Mouse (Mus musculus) hindbrain, embryonic 10.5 days (tissue): ENCODE results near the gene Prickle4. TPM values are rescaled to one million over a fixed set of nuclear protein-coding genes. Genes with fewer than 3 reads are reported as not detected.

ENCODE experiments used
- DNase-seq: peaks from one replicate; pipeline ENCODE4 v3.0.0-alpha.2; 2017; ENCODE audit warnings: low spot score
- H3K27ac ChIP-seq: fragments of 300-500 bp; sonication (generic); 2 replicates; pipeline ENCODE4 v1.5.1; 2016; ENCODE audit warnings: mild to moderate bottlenecking, moderate library complexity
- H3K27me3 ChIP-seq: fragments of 300-500 bp; sonication (generic); 2 replicates; pipeline ENCODE4 v1.6.1; 2016; ENCODE audit warnings: mild to moderate bottlenecking; ENCODE audit not compliant: poor library complexity, insufficient read depth, severe bottlenecking
- H3K36me3 ChIP-seq: fragments of 300-500 bp; sonication (generic); 2 replicates; pipeline ENCODE4 v1.6.1; 2016; ENCODE audit warnings: mild to moderate bottlenecking, moderate library complexity
- H3K4me1 ChIP-seq: fragments of 300-500 bp; sonication (generic); replicated peaks from 2 replicates; pipeline ENCODE4 v1.6.1; 2016; ENCODE audit warnings: mild to moderate bottlenecking
- H3K4me3 ChIP-seq: fragments of 300-500 bp; sonication (generic); 2 replicates; pipeline ENCODE4 v1.5.1; 2016; ENCODE audit warnings: mild to moderate bottlenecking, moderate library complexity
- H3K9me3 ChIP-seq: fragments of 300-500 bp; sonication (generic); 2 replicates; pipeline ENCODE4 v1.6.1; 2016; ENCODE audit warnings: mild to moderate bottlenecking, moderate library complexity
- WGBS: fragments of 180-500 bp; shearing (Covaris S2); methylation state at CpG from one replicate; pipeline ENCODE4 v1.1.7; 2016; 5-methylcytosine and 5-hydroxymethylcytosine counted together
- polyA plus RNA-seq: library from polyadenylated mRNA; unstranded; fragments of >200 nt; fragmentation: Nextera tagmentation; extraction: Ambion mirVana; gene quantifications from 2 replicates; pipeline ENCODE4 v1.2.1, GENCODE M21; 2016

Prickle4 gene
- polyA plus RNA-seq, 1 experiment from 2014 or later = 0.34 TPM

- WGBS = 76% methylated on average over 11 of the region's 11 CpGs
- H3K36me3 ChIP-seq = no peaks in the 10 kb centered on the region
These were observed 32.0 kb upstream of the Prickle4 start, which contains the start of gene Pgc for GRCm38 (mm10) chr17:47726566-47726965. TSS of gene Pgc (plus strand) at chr17:47726842.

GRCm38 (mm10) chr17:47721183-47721582, 26.6 kb upstream of the Prickle4 start:
- 88% methylated on average over 4 of the region's 4 CpGs for WGBS

More at GRCm38 (mm10) chr17:47726566-47726965, 32.0 kb upstream of the Prickle4 start, which contains the start of gene Pgc:
- H3K9me3 ChIP-seq = no peaks in the 10 kb centered on the region
- H3K4me1 ChIP-seq = peaks cover 18% of the 10 kb centered on the region
- 0 out of 2 replicates have a peak, but pooled peaks cover 10% of the 10 kb centered on the region for H3K27me3 ChIP-seq
- DNase-seq = no peak
- H3K27ac ChIP-seq = no peak within 1 kb of the TSS
- no peak within 1 kb of the TSS for H3K4me3 ChIP-seq

GRCm38 (mm10) chr17:47715037-47715436, 20.5 kb upstream of the Prickle4 start:
- H3K4me3 ChIP-seq = no peak overlapping the region
- no peaks in the 10 kb centered on the region; the same call in 1 of the 2 replicates for H3K27me3 ChIP-seq
- WGBS = 73% methylated on average over 3 of the region's 3 CpGs
- H3K9me3 ChIP-seq = no peaks in the 10 kb centered on the region
- H3K4me1 ChIP-seq = peaks cover 16% of the 10 kb centered on the region
- DNase-seq = no peak
- H3K27ac ChIP-seq = no peak overlapping the region
- H3K36me3 ChIP-seq = no peaks in the 10 kb centered on the region

More at GRCm38 (mm10) chr17:47721183-47721582, 26.6 kb upstream of the Prickle4 start:
- DNase-seq = no peak
- Histone ChIP-seq H3K27me3 (no peaks in the 10 kb centered on the region), H3K4me1 (no peaks in the 10 kb centered on the region), H3K36me3 (no peaks in the 10 kb centered on the region), H3K27ac (no peak overlapping the region), H3K9me3 (no peaks in the 10 kb centered on the region), H3K4me3 (no peak overlapping the region)

DNA sequence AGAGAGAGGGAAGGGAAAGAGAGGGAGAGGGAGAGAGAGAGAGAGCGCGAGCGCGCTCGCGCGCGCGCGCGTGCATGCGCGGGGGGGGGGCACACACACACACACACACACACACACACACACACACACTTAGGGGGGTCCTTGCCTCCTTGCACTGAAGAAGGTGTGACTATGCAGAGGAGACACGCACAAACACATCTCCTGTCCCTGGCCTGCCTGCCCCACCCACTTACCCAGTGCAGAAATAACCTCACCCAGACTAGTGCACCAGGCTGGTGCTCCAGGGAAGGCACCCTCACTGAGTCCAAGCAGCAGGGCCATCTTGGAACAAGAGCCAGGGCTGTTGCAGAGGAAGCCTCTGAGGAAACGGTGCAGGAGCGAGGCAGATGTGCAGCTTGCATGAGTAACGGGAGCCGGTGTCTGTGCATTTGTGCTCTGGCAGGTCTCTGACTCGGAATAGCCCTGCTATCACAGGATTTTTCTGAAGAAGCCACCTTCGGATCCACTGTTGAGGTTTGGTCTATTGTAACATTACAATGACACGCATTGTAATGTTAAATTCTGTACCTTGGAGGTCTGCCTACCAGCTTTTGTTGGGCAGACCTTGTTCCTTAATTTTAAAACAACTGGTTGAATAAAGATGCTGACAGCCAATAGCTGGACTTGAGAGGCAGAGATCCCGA, 18.5 kb upstream of the Prickle4 start:
- Histone ChIP-seq H3K27ac (no peak overlapping the region), H3K4me1 (peaks cover 16% of the 10 kb centered on the region), H3K27me3 (no peaks in the 10 kb centered on the region; the same call in 1 of the 2 replicates), H3K4me3 (no peak overlapping the region), H3K36me3 (no peaks in the 10 kb centered on the region), H3K9me3 (no peaks in the 10 kb centered on the region)
- WGBS = 40% methylated on average over 22 of the region's 22 CpGs
- DNase-seq = no peak

GRCm38 (mm10) chr17:47711883-47712282, 17.3 kb upstream of the Prickle4 start:
- H3K27me3 ChIP-seq = no peaks in the 10 kb centered on the region; the same call in 1 of the 2 replicates
- peaks cover 16% of the 10 kb centered on the region for H3K4me1 ChIP-seq
- no peaks in the 10 kb centered on the region for H3K9me3 ChIP-seq
- H3K4me3 ChIP-seq = no peak overlapping the region
- 68% methylated on average over 6 of the region's 6 CpGs for WGBS
- no peaks in the 10 kb centered on the region for H3K36me3 ChIP-seq
- no peak for DNase-seq
- H3K27ac ChIP-seq = no peak overlapping the region

DNA sequence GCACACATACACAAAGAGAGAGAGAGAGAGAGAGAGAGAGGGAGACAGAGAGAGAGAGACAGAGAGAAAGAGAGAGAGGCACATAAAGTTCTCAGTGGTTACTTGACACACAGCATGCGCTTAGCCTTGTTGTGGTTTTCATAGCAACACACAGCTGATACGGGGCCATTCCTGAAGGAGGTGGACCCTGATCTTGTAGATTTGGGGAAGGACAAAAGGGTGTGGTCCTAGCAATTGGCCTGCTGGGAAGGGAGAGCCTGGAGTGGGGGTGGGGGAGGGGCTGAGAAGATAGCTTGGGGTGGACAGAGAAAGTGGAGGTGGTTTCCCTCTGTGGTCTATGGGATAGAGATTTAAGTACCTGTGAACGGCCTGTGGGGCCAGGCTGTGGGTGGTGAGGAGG, 15.5 kb upstream of the Prickle4 start:
- no peaks in the 10 kb centered on the region for H3K36me3 ChIP-seq
- no peak overlapping the region for H3K27ac ChIP-seq
- H3K27me3 ChIP-seq = peaks cover 2% of the 10 kb centered on the region
- H3K4me3 ChIP-seq = no peak overlapping the region
- peaks cover 16% of the 10 kb centered on the region for H3K4me1 ChIP-seq
- no peak for DNase-seq
- no peaks in the 10 kb centered on the region for H3K9me3 ChIP-seq
- WGBS = 76% methylated on average over 3 of the region's 3 CpGs

DNA sequence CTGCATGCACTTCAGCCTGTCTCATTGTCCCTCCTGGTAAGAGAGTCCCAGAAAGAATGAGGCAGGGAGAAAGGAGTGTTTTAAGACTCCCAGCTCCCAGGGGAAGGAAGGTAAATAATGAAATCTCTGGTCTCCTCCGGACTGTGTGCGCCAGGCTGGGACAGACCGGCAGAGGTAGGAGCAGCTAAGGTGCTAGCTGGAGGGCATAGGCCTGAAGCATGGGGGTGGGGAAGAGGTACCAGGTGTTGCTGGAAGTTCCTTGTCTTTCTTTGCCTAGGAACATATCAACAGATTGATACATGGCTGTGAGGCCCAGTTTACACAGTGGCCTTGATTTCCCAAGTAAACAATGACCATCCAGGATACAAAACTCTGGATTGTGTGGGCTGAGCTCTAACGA, 14.4 kb upstream of the Prickle4 start:
- 84% methylated on average over 4 of the region's 4 CpGs for WGBS
- DNase-seq = no peak
- H3K36me3 ChIP-seq = no peaks in the 10 kb centered on the region; the same call in 1 of the 2 replicates
- no peak overlapping the region for H3K27ac ChIP-seq
- H3K27me3 ChIP-seq = peaks cover 12% of the 10 kb centered on the region
- no peaks in the 10 kb centered on the region for H3K9me3 ChIP-seq
- peaks cover 16% of the 10 kb centered on the region for H3K4me1 ChIP-seq
- no peak overlapping the region for H3K4me3 ChIP-seq

DNA sequence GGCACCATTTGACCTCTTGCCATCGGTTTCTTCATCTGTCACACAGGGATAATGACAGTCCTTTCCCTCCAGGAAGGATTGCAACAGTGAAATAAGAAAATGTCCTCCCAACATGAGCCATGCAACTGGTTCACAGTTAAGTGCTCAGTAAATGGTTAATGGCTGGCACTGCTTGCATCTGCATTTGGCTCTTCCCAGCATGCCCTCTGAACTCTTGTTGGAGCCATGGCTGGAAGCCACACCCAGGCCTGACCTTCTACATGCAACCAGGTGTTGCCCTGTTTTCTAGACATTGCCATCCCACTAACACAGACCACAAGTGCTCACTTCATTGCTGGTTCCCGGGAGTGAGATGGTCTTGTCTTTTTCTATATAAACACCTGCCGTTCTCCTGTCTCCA, 13.4 kb upstream of the Prickle4 start:
- peaks cover 22% of the 10 kb centered on the region for H3K27me3 ChIP-seq
- WGBS = 88% methylated on average over 3 of the region's 3 CpGs
- H3K9me3 ChIP-seq = no peaks in the 10 kb centered on the region
- no peak overlapping the region for H3K27ac ChIP-seq
- H3K36me3 ChIP-seq = peaks cover 10% of the 10 kb centered on the region
- H3K4me3 ChIP-seq = no peak overlapping the region
- H3K4me1 ChIP-seq = peaks cover 22% of the 10 kb centered on the region
- DNase-seq = no peak

- Histone ChIP-seq H3K9me3 (no peaks in the 10 kb centered on the region), H3K36me3 (peaks cover 27% of the 10 kb centered on the region), H3K4me1 (peaks cover 14% of the 10 kb centered on the region), H3K4me3 (no peak overlapping the region), H3K27me3 (peaks cover 38% of the 10 kb centered on the region), H3K27ac (no peak overlapping the region)
- no peak for DNase-seq
- 80% methylated on average over 1 of the region's 1 CpGs for WGBS
These were observed 11.7 kb upstream of the Prickle4 start for GRCm38 (mm10) chr17:47706196-47706595.

DNA sequence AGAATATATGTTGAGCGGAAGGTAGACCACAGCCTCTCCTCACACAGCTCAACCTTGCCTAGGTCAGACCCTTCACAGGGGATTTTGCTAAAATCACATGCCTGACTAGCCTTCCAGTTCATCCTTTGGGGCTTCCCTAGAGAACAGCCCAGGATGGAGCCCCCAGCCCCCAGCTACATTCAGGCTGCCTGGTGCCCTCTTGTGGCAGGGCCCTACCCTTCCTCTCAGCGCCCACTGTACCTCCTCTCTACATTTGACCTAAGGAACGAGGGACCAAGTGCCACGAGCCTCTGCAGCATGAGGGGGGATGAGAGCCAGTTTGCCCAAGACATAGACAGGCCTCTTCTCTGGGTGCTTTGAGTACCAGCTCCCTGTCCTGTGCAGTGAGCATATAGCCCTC, 10.2 kb upstream of the Prickle4 start:
- H3K27me3 ChIP-seq = peaks cover 38% of the 10 kb centered on the region
- H3K9me3 ChIP-seq = no peaks in the 10 kb centered on the region
- WGBS = 86% methylated on average over 4 of the region's 4 CpGs
- H3K4me1 ChIP-seq = peaks cover 10% of the 10 kb centered on the region
- DNase-seq = no peak
- H3K27ac ChIP-seq = no peak overlapping the region
- H3K36me3 ChIP-seq = peaks cover 37% of the 10 kb centered on the region
- H3K4me3 ChIP-seq = no peak overlapping the region

- H3K27me3 ChIP-seq = peaks cover 38% of the 10 kb centered on the region
- peak; percentile 20 for DNase-seq
- H3K27ac ChIP-seq = 0 out of 2 replicates have a peak overlapping the region, but pooled peaks have one; percentile 50
- H3K9me3 ChIP-seq = no peaks in the 10 kb centered on the region
- H3K36me3 ChIP-seq = peaks cover 47% of the 10 kb centered on the region
- H3K4me3 ChIP-seq = no peak overlapping the region
- WGBS = 22% methylated on average over 20 of the region's 20 CpGs
- peaks cover 10% of the 10 kb centered on the region for H3K4me1 ChIP-seq
These were observed 9.0 kb upstream of the Prickle4 start for GRCm38 (mm10) chr17:47703556-47703955.

DNA sequence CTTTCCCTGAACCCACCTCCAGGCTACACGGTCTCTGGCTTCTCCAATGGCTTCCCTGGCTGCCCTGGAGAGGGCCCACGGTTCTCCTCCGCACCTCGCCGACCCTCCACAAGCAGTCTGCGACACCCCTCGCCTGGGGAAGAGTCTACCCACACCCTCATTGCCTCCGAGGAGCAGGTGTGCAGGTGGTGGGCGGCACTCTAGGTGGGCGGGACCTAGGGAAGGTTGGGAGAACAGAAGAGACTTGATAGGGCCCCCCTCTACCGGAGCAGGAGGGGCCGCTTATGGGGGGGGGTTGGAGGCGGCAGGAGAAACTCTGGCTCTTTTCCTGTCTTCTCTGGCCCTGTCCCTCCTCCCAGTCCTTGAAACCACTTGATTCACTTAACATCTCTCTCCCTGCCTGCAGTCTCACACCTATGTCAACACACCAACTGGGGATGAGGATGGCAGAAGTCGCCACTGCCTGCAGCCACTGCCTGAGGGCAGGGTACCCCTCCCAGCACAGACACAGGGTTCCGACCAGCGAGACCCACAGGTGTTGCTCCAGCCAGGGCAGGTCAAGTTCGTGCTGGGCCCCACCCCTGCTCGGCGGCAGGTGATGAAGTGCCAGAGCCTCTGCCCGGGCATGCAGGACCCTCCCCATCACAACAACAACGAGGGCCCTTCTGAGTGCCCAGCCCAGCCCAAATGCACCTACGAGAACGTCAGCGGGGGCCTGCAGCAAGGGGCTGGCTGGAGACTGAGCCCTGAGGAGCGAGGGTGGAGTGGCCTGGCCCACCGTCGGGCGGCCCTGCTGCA, 8.2 kb upstream of the Prickle4 start:
- H3K9me3 ChIP-seq = no peaks in the 10 kb centered on the region
- peaks cover 10% of the 10 kb centered on the region for H3K4me1 ChIP-seq
- DNase-seq = no peak
- H3K27ac ChIP-seq = no peak overlapping the region
- H3K36me3 ChIP-seq = peaks cover 56% of the 10 kb centered on the region
- no peak overlapping the region for H3K4me3 ChIP-seq
- 42% methylated on average over 28 of the region's 28 CpGs for WGBS
- H3K27me3 ChIP-seq = peaks cover 38% of the 10 kb centered on the region

DNA sequence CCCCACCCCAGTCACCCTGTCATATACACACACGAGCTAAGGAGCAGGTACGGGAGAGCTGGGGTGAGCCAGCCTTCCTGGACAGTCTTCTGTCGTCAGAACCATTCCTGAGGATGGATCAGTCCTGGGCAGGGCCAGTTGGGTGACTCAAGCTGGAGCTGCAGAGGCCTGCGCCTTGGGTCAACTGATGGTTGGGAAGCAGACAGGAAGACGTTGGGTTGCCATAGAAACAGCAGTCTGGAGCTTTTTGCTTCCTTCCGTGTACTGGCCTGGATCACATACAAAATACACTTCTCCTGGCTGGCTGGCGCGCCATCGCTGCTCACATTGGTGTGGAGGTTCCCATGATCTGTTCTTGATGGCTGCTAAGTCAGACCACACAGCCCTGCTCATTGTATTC, 7.3 kb upstream of the Prickle4 start:
- Histone ChIP-seq H3K9me3 (no peaks in the 10 kb centered on the region), H3K4me3 (no peak overlapping the region), H3K36me3 (peaks cover 57% of the 10 kb centered on the region), H3K27ac (no peak overlapping the region), H3K27me3 (peaks cover 38% of the 10 kb centered on the region), H3K4me1 (peaks cover 10% of the 10 kb centered on the region)
- DNase-seq = no peak
- 82% methylated on average over 9 of the region's 9 CpGs for WGBS
